12 mouse cellular contexts compared by ENCODE assay signal in genomic region chr1:37288181-37288935, GRCm38 (mm10). TPM values are rescaled to one million over a fixed set of nuclear protein-coding genes. Genes with fewer than 3 reads are reported as not detected.
DNase-seq lines count a peak whose midpoint lies in the region; ATAC-seq and TF ChIP-seq lines count a peak whose summit lies in the region.
"Had no signal": no experiment of that assay in that cellular context is flagged by ENCODE, and none has a peak within 500 bp of the region (broad histone marks: within the 10 kb centered on the region; RNA-seq: fewer than 3 reads in every experiment).

No protein-coding gene starts in this region.

- no peaks in the 10 kb centered on the region for H3K36me3 ChIP-seq in forebrain, embryonic 14.5 days (ENCODE audit: control insufficient read depth, insufficient read depth, low read length)
- H3K36me3 ChIP-seq in forebrain, embryonic 12.5 days (replicated peaks) = no peaks in the 10 kb centered on the region
- H3K36me3 ChIP-seq in midbrain, postnatal 0 days (ENCODE audit: insufficient read depth, low read length) = no peaks in the 10 kb centered on the region
- H3K36me3 ChIP-seq: neural tube, embryonic 13.5 days had no signal

- no peak overlapping the region for H3K4me3 ChIP-seq in forebrain, embryonic 14.5 days (ENCODE audit: low read depth, low read length)
- no peak overlapping the region for H3K4me3 ChIP-seq in forebrain, embryonic 12.5 days (replicated peaks)
- H3K4me3 ChIP-seq in midbrain, postnatal 0 days (ENCODE audit: low read depth, low read length) = no peak overlapping the region
- H3K4me3 ChIP-seq: neural tube, embryonic 13.5 days had no signal

- no peaks in the 10 kb centered on the region for H3K27me3 ChIP-seq in forebrain, embryonic 14.5 days (replicated peaks; ENCODE audit: control insufficient read depth, insufficient read depth, low read length)
- no peaks in the 10 kb centered on the region for H3K27me3 ChIP-seq in forebrain, embryonic 12.5 days
- no peaks in the 10 kb centered on the region for H3K27me3 ChIP-seq in midbrain, postnatal 0 days (ENCODE audit: insufficient read depth, low read length)
- H3K27me3 ChIP-seq: neural tube, embryonic 13.5 days had no signal

- DNase-seq in forebrain, embryonic 14.5 days (ENCODE audit: low spot score) = peak; percentile 71
- peak; percentile 41 for DNase-seq in adrenal gland, postnatal 25 days
- peak; percentile 46 to 69 for DNase-seq in layer of hippocampus, adult 8-10 months (ENCODE audit: low spot score in 2 of 2)
- DNase-seq in midbrain, postnatal 0 days (ENCODE audit: low spot score) = peak; percentile 81
- DNase-seq in thymus, postnatal 25 days = no peak
- no peak for DNase-seq in gastrocnemius, postnatal 4 days (ENCODE audit: low spot score in 2 of 2)
- DNase-seq in urinary bladder, postnatal 10 days (ENCODE audit: low spot score) = no peak
- DNase-seq: gastrocnemius, postnatal 25 days had no signal

- 67% methylated on average over 11 of the region's 11 CpGs for WGBS in forebrain, embryonic 14.5 days
- 75% methylated on average over 11 of the region's 11 CpGs for WGBS in forebrain, embryonic 12.5 days
- 34% methylated on average over 11 of the region's 11 CpGs for WGBS in midbrain, postnatal 0 days

- 0 out of 2 replicates have a peak, but pooled peaks have one; percentile 52 for ATAC-seq in forebrain, embryonic 14.5 days
- ATAC-seq in forebrain, embryonic 12.5 days (ENCODE audit: low FRiP score) = no peak
- peak; percentile 83 for ATAC-seq in midbrain, postnatal 0 days (ENCODE audit: low FRiP score)
- ATAC-seq: lung, postnatal 0 days had no signal

- no peak for TF ChIP-seq CTCF in midbrain, postnatal 0 days (IDR thresholded peaks at IDR 0.05)

- peak overlapping the region; percentile 5; the same call in 1 of the 2 replicates for H3K27ac ChIP-seq in forebrain, embryonic 14.5 days (ENCODE audit: low read depth, low read length)
- H3K27ac ChIP-seq in forebrain, embryonic 12.5 days = no peak overlapping the region
- H3K27ac ChIP-seq in midbrain, postnatal 0 days (ENCODE audit: low read depth, low read length) = peak overlapping the region; percentile 74
- H3K27ac ChIP-seq: kidney, postnatal 0 days; neural tube, embryonic 13.5 days had no signal

- no peak overlapping the region for H3K4me2 ChIP-seq in forebrain, embryonic 14.5 days (ENCODE audit: low read length)
- H3K4me2 ChIP-seq in forebrain, embryonic 12.5 days = no peak overlapping the region
- H3K4me2 ChIP-seq in midbrain, postnatal 0 days (ENCODE audit: low read depth, low read length, poor library complexity, severe bottlenecking) = peak overlapping the region; percentile 10; the same call in 1 of the 2 replicates
- H3K4me2 ChIP-seq: neural tube, embryonic 13.5 days had no signal

- no peaks in the 10 kb centered on the region for H3K4me1 ChIP-seq in forebrain, embryonic 14.5 days (ENCODE audit: control insufficient read depth, insufficient read depth, low read length)
- no peaks in the 10 kb centered on the region for H3K4me1 ChIP-seq in forebrain, embryonic 12.5 days
- no peaks in the 10 kb centered on the region for H3K4me1 ChIP-seq in midbrain, postnatal 0 days (ENCODE audit: insufficient read depth, low read length)
- H3K4me1 ChIP-seq: neural tube, embryonic 13.5 days had no signal

- no peaks in the 10 kb centered on the region for H3K9me3 ChIP-seq in forebrain, embryonic 14.5 days (replicated peaks; ENCODE audit: control insufficient read depth, low read length)
- no peaks in the 10 kb centered on the region for H3K9me3 ChIP-seq in forebrain, embryonic 12.5 days
- H3K9me3 ChIP-seq in midbrain, postnatal 0 days (ENCODE audit: low read length) = no peaks in the 10 kb centered on the region
- H3K9me3 ChIP-seq: neural tube, embryonic 13.5 days had no signal

- H3K9ac ChIP-seq in forebrain, embryonic 14.5 days (ENCODE audit: low read length) = no peak overlapping the region
- H3K9ac ChIP-seq in forebrain, embryonic 12.5 days = no peak overlapping the region
- H3K9ac ChIP-seq in midbrain, postnatal 0 days (replicated peaks; ENCODE audit: low read length, poor library complexity, severe bottlenecking) = no peak overlapping the region
- H3K9ac ChIP-seq: neural tube, embryonic 13.5 days had no signal

RNA-seq across cellular contexts. Expression of gene Inpp4a, which starts 11.3 kb away (rescaled TPM):
- 39.6 and 48.2 TPM in 2 replicates for polyA plus RNA-seq in forebrain, embryonic 14.5 days (2014; fragmentation: Nextera tagmentation; extraction: Ambion mirVana)
- 21.3 and 26.9 TPM in 2 replicates for polyA plus RNA-seq in forebrain, embryonic 12.5 days (2016; fragmentation: Nextera tagmentation; extraction: Ambion mirVana)
- 25.3 and 25.4 TPM in 2 replicates for total RNA-seq in adrenal gland, postnatal 25 days (2021)
- 100 to 1,000 TPM; 157 to 181 (median 168) TPM for total RNA-seq in layer of hippocampus, adult 8-10 months (2022)
- total RNA-seq in midbrain, postnatal 0 days (2014; rRNA removed) = 48.8 and 64.1 TPM in 2 replicates
- polyA plus RNA-seq in midbrain, postnatal 0 days (2015; fragmentation: Nextera tagmentation; extraction: Ambion mirVana) = 82.9 and 85.8 TPM in 2 replicates
- total RNA-seq in gastrocnemius, postnatal 4 days (2021) = 10 to 100 TPM; 25.4 to 30.4 TPM

Comparison
In these comparisons a context has a peak if more than half of its experiments do, and no peak if none do; other contexts are left out.
1. DNase-seq: peak in forebrain, embryonic 14.5 days (single experiment), adrenal gland, postnatal 25 days (single experiment), layer of hippocampus, adult 8-10 months (2 of 2) and midbrain, postnatal 0 days (single experiment); none in thymus, postnatal 25 days (single experiment), gastrocnemius, postnatal 4 days (0 of 2) and urinary bladder, postnatal 10 days (single experiment).